Mouse (Mus musculus) MEL (cell line): ENCODE results near the gene H2-Eb1.

Experiments used
- CHD1 ChIP-seq: IDR thresholded peaks from 2 replicates; pipeline ENCODE4 v1.6.1; 2012; ENCODE audit warnings: low read depth, mild to moderate bottlenecking, inconsistent platforms, low read length, improper control_type of control experiment
- EP300 ChIP-seq, 2 experiments: IDR thresholded peaks; 2 replicates each; pipeline ENCODE4 v1.6.1; 2011; ENCODE audit warnings: improper control_type of control experiment in 2 of 2, low read length in 2 of 2, low read depth in 1 of 2, mild to moderate bottlenecking in 1 of 2
- RCOR1 ChIP-seq: IDR thresholded peaks from 2 replicates; pipeline ENCODE4 v1.6.1; 2012; ENCODE audit warnings: low read depth, mild to moderate bottlenecking, inconsistent platforms, low read length, improper control_type of control experiment
- ZC3H11A ChIP-seq: IDR thresholded peaks from 2 replicates; pipeline ENCODE4 v1.6.1; 2012; ENCODE audit warnings: low read depth, mild to moderate bottlenecking, inconsistent platforms, low read length, improper control_type of control experiment

GRCm38 (mm10) chr17:34331200-34331599 lies 25.5 kb downstream of the H2-Eb1 start:
- TF ChIP-seq ZC3H11A (no peak), RCOR1 (no peak), CHD1 (no peak), EP300 (IDR thresholded peaks at IDR 0.05; ENCODE audit: low read depth in 1 of 2, low read length in 2 of 2) (no peak)
